Mouse (Mus musculus) midbrain, embryonic 10.5 days (tissue): ENCODE data around the gene Mfsd14a. TPM values are rescaled to one million over a fixed set of nuclear protein-coding genes. Genes with fewer than 3 reads are reported as not detected.
"Not testable (repeated sequence)": the region's sequence is repeated elsewhere in the genome, so short reads cannot be mapped to it uniquely, and the experiment has no call there.

Source experiments
- DNase-seq: peaks from one replicate; pipeline ENCODE4 v3.0.0-alpha.2; 2017; ENCODE audit warnings: low spot score
- H3K27ac ChIP-seq: fragments of 300-500 bp; sonication (generic); replicated peaks from 2 replicates; pipeline ENCODE4 v1.5.1; 2016; ENCODE audit warnings: mild to moderate bottlenecking
- H3K27me3 ChIP-seq: fragments of 300-500 bp; sonication (generic); 2 replicates; pipeline ENCODE4 v1.6.1; 2016; ENCODE audit warnings: low read depth, mild to moderate bottlenecking; ENCODE audit not compliant: poor library complexity, severe bottlenecking
- H3K36me3 ChIP-seq: fragments of 300-500 bp; sonication (generic); 2 replicates; pipeline ENCODE4 v1.6.1; 2016; ENCODE audit warnings: mild to moderate bottlenecking, moderate library complexity
- H3K4me1 ChIP-seq: fragments of 300-500 bp; sonication (generic); 2 replicates; pipeline ENCODE4 v1.6.1; 2016
- H3K4me3 ChIP-seq: fragments of 300-500 bp; sonication (generic); 2 replicates; pipeline ENCODE4 v1.5.1; 2016; ENCODE audit warnings: mild to moderate bottlenecking, moderate library complexity
- H3K9me3 ChIP-seq: fragments of 300-500 bp; sonication (generic); replicated peaks from 2 replicates; pipeline ENCODE4 v1.6.1; 2016; ENCODE audit warnings: mild to moderate bottlenecking
- WGBS: fragments of 180-500 bp; shearing (Covaris S2); methylation state at CpG from one replicate; pipeline ENCODE4 v1.1.7; 2016; 5-methylcytosine and 5-hydroxymethylcytosine counted together
- polyA plus RNA-seq: library from polyadenylated mRNA; unstranded; fragments of >200 nt; fragmentation: Nextera tagmentation; extraction: Ambion mirVana; gene quantifications from 2 replicates; pipeline ENCODE4 v1.2.1, GENCODE M21; 2016

Mfsd14a gene
- polyA plus RNA-seq, 1 experiment from 2014 or later = 81.4 TPM

DNA sequence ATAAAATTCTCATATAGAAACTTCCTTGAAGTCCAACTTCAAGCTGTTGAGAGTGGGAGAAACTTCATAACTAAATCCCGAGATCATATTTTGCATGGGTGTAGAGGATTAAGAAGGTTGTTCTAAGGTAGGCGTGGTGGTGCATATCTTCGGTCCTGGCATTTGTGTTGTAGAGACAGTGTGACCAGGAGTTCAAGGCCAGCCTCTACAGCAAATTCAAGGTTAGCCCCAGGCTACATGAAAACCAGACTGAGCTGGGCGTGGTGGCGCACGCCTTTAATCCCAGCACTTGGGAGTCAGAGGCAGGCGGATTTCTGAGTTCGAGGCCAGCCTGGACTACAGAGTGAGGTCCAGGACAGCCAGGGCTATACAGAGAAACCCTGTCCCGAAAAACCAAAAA is 1.8 kb upstream of the Mfsd14a start:
- peaks cover 27% of the 10 kb centered on the region for H3K4me1 ChIP-seq
- H3K4me3 ChIP-seq, H3K9me3 ChIP-seq, DNase-seq, H3K36me3 ChIP-seq, H3K27me3 ChIP-seq, H3K27ac ChIP-seq: not testable (repeated sequence)
- WGBS = 92% methylated on average over 9 of the region's 9 CpGs

DNA sequence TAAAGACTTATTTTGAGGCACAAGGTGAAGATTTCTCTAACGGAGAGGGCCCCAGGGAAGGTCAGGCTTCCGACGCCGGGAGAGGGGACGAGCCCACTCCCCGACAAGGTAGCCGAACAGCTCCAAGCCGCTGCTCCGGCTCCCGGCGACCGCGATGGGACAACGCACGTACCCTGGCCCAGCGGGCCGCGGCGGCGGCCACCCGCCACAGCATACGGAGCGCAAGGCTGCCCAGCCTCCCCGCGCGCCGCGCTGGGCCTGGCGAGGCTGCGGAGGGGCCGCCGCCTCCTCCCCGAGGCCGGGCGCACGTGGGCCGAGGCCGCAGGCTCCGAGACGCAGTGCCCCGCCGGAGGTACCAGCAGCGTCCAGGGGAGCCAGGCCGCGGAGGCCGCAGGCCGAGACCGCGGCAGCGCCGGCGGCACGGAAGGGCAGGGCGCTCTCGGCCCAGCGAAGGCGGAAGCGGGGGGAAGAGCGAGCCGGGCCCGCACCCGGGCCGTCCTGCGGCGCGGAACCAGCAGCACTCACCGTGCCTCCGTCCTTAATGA is 535 bp downstream of the Mfsd14a start:
- WGBS = under 1% methylated on average over 67 of the region's 68 CpGs
- H3K27me3 ChIP-seq = no peaks in the 10 kb centered on the region
- peak overlapping the region; percentile 99 for H3K27ac ChIP-seq
- no peaks in the 10 kb centered on the region for H3K9me3 ChIP-seq
- no peaks in the 10 kb centered on the region for H3K36me3 ChIP-seq
- no peak for DNase-seq
- H3K4me1 ChIP-seq = peaks cover 45% of the 10 kb centered on the region
- peak overlapping the region; percentile 98 for H3K4me3 ChIP-seq

DNA sequence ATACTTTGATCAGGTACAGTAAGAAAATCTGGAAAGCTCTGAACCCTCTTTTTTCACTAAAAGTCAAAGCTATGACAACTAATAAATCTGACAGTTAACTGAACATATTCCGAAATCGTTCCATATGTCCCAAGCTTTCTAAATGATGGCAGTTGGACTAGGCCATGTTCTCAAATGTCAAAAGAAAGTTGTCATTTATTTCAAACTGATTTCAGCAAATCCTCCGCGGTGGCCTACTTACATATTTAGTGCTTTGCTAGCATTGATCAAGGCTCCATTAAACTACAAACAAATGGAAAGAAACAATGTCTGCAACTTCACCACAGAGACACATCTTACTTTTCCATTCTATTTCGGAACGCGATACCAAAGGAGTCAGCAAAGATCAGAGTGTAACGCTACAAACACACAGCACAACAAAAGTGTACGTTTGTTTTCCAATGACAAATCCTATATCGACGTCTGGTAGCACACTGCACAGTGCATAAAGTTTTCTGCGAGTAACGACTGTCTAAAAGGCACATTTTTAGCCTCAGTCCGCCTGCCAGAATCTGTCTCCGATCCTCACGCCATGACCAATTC is 1.1 kb downstream of the Mfsd14a start:
- Histone ChIP-seq H3K36me3 (no peaks in the 10 kb centered on the region), H3K27me3 (no peaks in the 10 kb centered on the region), H3K9me3 (no peaks in the 10 kb centered on the region), H3K4me1 (peaks cover 51% of the 10 kb centered on the region), H3K27ac (peak overlapping the region; percentile 99), H3K4me3 (peak overlapping the region; percentile 98)
- WGBS = 7% methylated on average over 16 of the region's 16 CpGs
- DNase-seq = no peak

DNA sequence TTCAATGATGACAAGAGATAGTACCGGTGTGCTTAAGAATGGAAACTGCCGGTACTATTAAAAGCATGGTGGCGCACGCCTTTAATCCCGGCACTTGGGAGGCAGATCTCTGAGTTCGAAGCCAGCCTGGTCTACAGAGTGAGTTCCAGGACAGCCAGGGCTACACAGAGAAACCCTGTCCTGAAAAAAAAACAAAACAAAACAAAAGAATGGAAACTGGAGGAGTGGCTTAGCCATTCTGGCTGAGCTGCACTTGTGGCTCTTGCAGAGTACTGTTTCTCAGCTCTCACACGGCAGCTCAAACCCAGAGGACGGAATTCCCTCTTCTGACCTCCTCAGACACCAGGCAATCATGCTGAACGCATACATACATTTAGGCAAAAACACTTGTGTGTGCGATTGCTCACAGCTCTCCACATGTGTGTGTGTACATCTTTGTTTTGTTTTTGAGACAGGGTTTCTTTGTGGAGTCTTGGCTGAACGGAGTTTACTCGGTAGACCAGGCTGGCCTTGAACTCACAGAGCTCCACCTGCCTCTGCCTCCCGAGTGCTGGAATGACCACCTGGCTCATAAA is 2.5 kb downstream of the Mfsd14a start:
- Histone ChIP-seq H3K4me3 (0 out of 2 replicates have a peak overlapping the region, but pooled peaks have one; percentile 26), H3K27me3 (no peaks in the 10 kb centered on the region), H3K27ac (no peak overlapping the region), H3K9me3 (no peaks in the 10 kb centered on the region), H3K4me1 (peaks cover 51% of the 10 kb centered on the region), H3K36me3 (no peaks in the 10 kb centered on the region)
- no peak for DNase-seq
- WGBS = 83% methylated on average over 13 of the region's 13 CpGs

DNA sequence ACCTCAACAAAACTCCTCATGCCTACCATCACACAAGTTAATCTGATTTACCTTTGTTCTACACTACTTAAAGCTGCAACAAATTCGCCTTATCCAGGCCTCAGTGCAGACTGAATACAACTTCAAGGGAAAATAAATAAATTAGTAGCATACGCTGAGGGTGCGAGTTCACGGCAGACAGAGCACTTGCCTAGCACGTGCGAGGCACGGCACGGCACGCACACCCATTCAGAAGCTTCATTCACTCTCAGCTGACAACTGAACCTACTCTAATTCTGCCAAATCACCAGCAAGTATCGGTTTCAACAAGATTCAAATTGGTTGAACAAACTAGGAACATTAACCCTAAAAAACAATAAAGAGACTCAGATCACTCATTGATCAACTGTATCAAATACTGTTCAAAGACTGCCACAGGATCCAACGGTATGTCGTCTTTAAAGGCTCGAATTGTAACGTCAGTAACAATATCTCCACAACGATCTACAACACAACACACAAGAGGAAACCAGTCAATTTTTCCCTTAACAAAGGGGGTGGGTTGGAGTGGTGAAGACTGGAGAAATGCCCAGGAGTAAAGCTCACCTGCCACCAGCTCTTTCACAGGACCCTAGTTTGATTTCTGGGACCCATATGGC is 3.4 kb downstream of the Mfsd14a start:
- H3K4me3 ChIP-seq = no peak overlapping the region
- no peaks in the 10 kb centered on the region for H3K27me3 ChIP-seq
- H3K4me1 ChIP-seq = peaks cover 51% of the 10 kb centered on the region
- DNase-seq = no peak
- H3K36me3 ChIP-seq = no peaks in the 10 kb centered on the region
- 81% methylated on average over 15 of the region's 15 CpGs for WGBS
- H3K27ac ChIP-seq = no peak overlapping the region
- no peaks in the 10 kb centered on the region for H3K9me3 ChIP-seq

DNA sequence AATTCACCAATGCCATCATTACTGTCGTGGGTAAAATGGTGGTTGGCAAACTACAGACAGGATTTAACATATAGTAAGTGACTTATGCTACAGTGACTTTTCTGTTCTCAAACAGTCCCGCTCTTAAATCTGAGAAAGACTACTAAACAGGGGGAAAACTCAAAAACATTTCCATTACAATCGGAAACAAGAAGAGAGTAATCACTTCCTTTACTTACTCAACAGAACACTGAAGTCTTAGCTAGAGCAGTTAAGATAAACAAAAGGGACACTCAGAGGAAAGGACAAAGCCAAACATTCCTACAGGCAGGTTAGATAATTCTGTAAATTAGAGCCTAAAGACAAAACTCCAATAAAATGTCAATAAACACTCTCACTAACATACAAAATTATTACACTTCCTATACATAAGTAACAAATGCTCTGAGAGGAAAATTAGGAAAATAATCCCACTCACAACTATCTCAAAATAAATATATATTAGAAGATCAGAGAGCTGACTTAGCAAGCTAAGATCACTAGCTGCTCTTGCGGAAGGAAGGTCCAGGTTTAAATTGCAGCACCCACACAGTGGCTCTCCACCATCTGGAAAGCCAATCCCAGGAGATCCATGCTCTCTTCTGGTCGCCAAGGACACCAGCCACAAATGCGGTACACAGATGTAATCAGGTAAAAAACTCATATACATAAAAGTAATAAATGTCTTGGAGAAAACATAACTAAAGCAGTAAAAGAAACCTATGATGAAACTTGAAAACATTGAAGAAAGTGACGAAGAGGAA is 6.1 kb downstream of the Mfsd14a start:
- H3K4me1 ChIP-seq = peaks cover 50% of the 10 kb centered on the region
- H3K27ac ChIP-seq = no peak overlapping the region
- no peak for DNase-seq
- no peaks in the 10 kb centered on the region for H3K9me3 ChIP-seq
- no peaks in the 10 kb centered on the region for H3K27me3 ChIP-seq
- H3K4me3 ChIP-seq = no peak overlapping the region
- WGBS = 79% methylated on average over 7 of the region's 7 CpGs
- no peaks in the 10 kb centered on the region for H3K36me3 ChIP-seq

DNA sequence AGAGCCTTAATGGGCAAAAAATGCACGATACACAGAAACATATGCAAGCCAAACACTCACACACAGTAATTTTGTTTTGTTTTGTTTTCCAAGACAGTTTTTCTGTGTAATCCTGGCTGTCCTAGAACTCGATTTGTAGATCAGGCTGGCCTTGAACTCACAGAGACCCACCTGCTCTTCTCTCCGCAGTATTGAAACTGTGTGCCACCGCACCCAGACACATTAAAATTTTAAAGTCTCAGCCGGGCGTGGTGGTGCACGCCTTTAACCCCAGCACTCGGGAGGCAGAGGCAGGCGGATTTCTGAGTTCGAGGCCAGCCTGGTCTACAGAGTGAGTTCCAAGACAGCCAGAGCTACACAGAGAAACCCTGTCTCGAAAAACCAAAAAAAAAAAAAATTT is 8.4 kb downstream of the Mfsd14a start:
- H3K27ac ChIP-seq, H3K27me3 ChIP-seq, H3K4me3 ChIP-seq, H3K9me3 ChIP-seq, DNase-seq: not testable (repeated sequence)
- peaks cover 27% of the 10 kb centered on the region for H3K4me1 ChIP-seq
- WGBS = 92% methylated on average over 11 of the region's 11 CpGs
- H3K36me3 ChIP-seq = peaks cover 16% of the 10 kb centered on the region

DNA sequence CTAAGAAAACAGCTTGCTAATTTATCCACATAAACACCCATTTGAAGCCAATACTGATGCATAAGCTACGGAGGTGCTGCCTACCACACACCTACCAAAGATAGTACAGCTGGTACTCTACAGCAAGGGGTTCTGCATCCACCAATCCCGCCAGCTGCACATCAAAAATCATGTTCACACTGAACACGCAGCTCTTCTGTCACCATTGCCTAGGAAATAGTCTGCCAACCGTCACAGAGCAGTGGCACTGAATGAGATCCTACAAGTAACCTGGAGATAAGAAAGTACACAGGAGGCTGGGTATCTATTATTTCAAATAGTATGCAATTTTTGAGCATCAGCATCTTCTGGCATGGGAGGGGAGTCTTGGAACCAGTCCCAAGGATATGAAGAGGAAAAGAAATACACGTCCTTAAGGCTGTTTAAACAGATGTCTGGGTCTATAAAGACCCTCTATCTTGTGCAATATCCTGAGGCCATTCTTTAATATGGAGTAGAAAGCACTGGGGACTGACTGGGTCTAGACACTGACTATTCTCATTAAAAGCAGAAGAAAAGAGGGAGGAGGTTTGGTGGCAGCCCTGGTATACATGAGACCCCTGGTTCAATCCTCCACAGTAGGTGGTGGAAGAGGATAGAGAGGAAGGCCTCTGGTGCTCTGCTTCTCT is 9.1 kb downstream of the Mfsd14a start:
- H3K27ac ChIP-seq = no peak overlapping the region
- no peak overlapping the region for H3K4me3 ChIP-seq
- DNase-seq = no peak
- 90% methylated on average over 5 of the region's 5 CpGs for WGBS
- H3K36me3 ChIP-seq = peaks cover 23% of the 10 kb centered on the region
- no peaks in the 10 kb centered on the region for H3K27me3 ChIP-seq
- H3K4me1 ChIP-seq = peaks cover 22% of the 10 kb centered on the region
- H3K9me3 ChIP-seq = no peaks in the 10 kb centered on the region

DNA sequence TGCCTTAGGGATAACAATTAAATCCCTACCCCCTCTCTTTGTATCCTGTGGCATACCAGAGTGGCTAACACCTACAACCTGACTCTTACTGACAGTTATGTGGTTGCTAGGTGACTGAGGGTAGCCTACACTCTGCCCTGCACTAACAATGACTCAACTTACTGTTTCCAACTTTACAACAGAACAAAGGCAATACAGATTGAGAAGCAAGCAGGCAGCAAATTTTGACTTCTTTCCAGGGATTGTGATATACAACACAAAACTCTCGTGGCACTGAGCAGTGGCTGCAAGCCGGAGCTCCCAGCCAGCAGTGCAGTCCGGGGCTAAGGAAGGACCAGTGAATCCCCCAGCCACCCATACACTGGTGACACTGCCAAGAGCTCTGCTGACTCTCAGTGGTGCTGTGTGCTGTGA is 10.4 kb downstream of the Mfsd14a start:
- Histone ChIP-seq H3K9me3 (no peaks in the 10 kb centered on the region), H3K36me3 (peaks cover 30% of the 10 kb centered on the region), H3K27me3 (no peaks in the 10 kb centered on the region), H3K27ac (no peak overlapping the region), H3K4me3 (no peak overlapping the region), H3K4me1 (peaks cover 11% of the 10 kb centered on the region; the same call in 1 of the 2 replicates)
- WGBS = 82% methylated on average over 3 of the region's 3 CpGs
- no peak for DNase-seq

DNA sequence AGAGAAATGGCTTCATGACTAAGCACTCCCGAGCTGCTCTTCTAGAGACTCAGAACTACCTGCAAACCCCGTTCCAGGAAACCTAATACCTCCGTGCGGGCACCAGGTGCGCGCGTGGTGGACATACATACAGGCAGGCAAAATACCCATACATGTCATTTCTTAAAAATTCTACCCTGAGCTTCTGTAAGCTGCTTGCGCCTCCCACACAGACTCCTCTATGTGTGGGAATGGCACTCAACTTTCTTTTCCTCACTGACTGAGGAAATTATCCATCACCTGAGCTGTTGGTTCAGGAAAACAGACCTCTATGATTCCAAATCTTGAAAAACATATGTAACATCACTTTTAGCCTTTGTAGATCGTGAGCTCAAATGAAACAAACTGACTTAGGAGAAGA is 11.8 kb downstream of the Mfsd14a start:
- peaks cover 4% of the 10 kb centered on the region; the same call in 1 of the 2 replicates for H3K4me1 ChIP-seq
- H3K4me3 ChIP-seq = no peak overlapping the region
- H3K27ac ChIP-seq = no peak overlapping the region
- H3K36me3 ChIP-seq = peaks cover 43% of the 10 kb centered on the region
- H3K27me3 ChIP-seq = no peaks in the 10 kb centered on the region
- no peaks in the 10 kb centered on the region for H3K9me3 ChIP-seq
- WGBS = 96% methylated on average over 9 of the region's 9 CpGs
- no peak for DNase-seq

DNA sequence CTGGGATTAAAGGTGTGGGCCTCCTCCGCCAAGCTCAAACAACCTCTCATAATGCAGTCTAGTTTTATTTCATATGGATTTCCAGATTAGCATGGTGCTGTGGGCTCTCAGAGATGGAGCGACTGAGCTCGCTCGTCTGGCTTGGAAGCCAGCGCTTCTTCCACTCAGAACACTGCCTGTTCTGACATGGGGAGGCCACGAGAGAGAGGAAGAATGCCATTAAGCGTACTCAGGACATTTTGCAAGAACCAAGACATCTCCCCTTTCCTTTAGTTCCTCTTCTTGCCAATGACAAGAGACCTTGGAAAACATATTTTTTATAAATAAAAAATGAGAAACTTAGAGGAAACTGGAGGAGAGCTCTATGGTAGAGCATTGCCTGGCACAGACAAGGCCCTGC is 13.7 kb downstream of the Mfsd14a start:
- no peak overlapping the region for H3K27ac ChIP-seq
- peaks cover 4% of the 10 kb centered on the region; the same call in 1 of the 2 replicates for H3K4me1 ChIP-seq
- no peaks in the 10 kb centered on the region for H3K27me3 ChIP-seq
- no peaks in the 10 kb centered on the region for H3K9me3 ChIP-seq
- H3K36me3 ChIP-seq = peaks cover 62% of the 10 kb centered on the region
- H3K4me3 ChIP-seq = no peak overlapping the region
- WGBS = 94% methylated on average over 7 of the region's 7 CpGs
- no peak for DNase-seq

DNA sequence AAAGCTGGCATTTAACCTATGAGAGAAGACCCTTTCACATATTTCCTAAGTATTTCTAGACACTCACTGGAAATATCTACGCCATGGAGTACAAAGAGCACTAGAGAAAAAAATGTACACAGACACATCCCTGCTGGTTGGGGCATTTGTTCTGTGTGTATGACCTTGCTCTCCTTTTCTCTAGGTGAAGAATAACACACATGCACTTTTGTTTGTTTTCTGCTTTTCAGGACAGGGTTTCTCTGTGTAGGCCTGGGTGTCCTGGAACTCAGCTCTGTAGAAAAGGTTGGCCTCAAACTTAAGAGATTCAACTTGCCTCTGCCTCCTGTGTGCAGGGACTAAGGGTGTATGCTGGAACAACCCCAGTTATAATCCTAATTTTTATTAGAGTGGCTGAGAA is 16.1 kb downstream of the Mfsd14a start:
- no peak overlapping the region for H3K27ac ChIP-seq
- peaks cover 86% of the 10 kb centered on the region for H3K36me3 ChIP-seq
- no peak for DNase-seq

More for the DNA sequence above, 16.1 kb downstream of the Mfsd14a start:
- 95% methylated on average over 1 of the region's 1 CpGs for WGBS
- Histone ChIP-seq H3K4me3 (no peak overlapping the region), H3K9me3 (no peaks in the 10 kb centered on the region), H3K4me1 (no peaks in the 10 kb centered on the region), H3K27me3 (no peaks in the 10 kb centered on the region)
